Mouse (Mus musculus): ENCODE results near the gene Ccdc8. TPM values are rescaled to one million over a fixed set of nuclear protein-coding genes. Genes with fewer than 3 reads are reported as not detected.
A peak's percentile ranks its signal among the peaks of the same experiment; 100 is the strongest.
"Not testable (repeated sequence)": the region's sequence is repeated elsewhere in the genome, so short reads cannot be mapped to it uniquely, and the experiment has no call there.

The Ccdc8 gene
- 12.1 and 13.4 TPM in 2 replicates for total RNA-seq (2017)

DNA sequence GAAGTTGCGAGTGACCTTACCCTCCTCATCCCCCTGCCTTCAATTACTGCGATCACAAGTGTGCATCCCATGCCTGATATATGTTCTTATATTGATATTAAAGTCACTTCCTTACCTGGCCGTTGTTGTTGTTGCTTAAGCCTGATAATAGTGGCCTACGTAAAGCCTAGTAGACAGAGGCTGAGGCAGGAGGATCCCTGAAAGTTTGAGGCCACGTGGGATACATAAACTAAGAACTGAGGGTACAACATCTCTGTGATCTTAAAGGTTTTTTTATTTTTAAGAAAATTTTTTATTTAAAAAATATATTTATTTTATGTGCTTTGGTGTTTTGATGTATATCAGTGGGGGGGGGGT lies at the start of gene Ccdc8:
TSS of gene Ccdc8 (plus strand) at position 258 of the 357 bp plus-strand sequence.
- ATAC-seq (replicated peaks in 1 of 2; ENCODE audit: insufficient read depth in 1 of 2, low FRiP score in 2 of 2, low TSS enrichment in 1 of 2, low read depth in 1 of 2, poor library complexity in 2 of 2, severe bottlenecking in 2 of 2), result no peak

DNA sequence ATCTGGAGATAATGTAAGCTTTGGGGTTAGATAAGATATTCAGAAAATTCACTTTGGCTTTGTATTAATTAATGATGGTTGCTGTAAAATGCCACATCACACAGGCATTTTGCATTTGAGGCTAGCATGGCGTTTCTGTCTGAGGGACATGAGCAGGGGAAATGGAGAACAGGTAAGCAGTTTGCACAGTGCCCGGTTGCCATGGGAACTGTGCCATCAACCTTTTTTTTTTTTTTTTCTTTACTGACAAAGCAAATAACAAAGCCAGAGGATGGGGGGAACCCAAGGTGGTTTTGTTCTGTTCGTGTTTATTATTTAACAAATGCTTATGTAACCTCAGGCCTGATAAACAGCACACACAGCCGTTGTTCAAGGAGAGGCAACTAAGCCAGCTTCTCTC lies 49.6 kb upstream of the Ccdc8 start:
- ATAC-seq (replicated peaks in 1 of 2; ENCODE audit: insufficient read depth in 1 of 2, low FRiP score in 2 of 2, low TSS enrichment in 1 of 2, low read depth in 1 of 2, poor library complexity in 2 of 2, severe bottlenecking in 2 of 2), result no peak

GRCm38 (mm10) chr7:16944061-16944807 lies 48.3 kb upstream of the Ccdc8 start, which contains the start of gene Pnmal2:
TSS of gene Pnmal2 (plus strand) at chr7:16944682.
- ATAC-seq (replicated peaks in 1 of 2; ENCODE audit: insufficient read depth in 1 of 2, low FRiP score in 2 of 2, low TSS enrichment in 1 of 2, low read depth in 1 of 2, poor library complexity in 2 of 2, severe bottlenecking in 2 of 2), result peak; percentile 77

DNA sequence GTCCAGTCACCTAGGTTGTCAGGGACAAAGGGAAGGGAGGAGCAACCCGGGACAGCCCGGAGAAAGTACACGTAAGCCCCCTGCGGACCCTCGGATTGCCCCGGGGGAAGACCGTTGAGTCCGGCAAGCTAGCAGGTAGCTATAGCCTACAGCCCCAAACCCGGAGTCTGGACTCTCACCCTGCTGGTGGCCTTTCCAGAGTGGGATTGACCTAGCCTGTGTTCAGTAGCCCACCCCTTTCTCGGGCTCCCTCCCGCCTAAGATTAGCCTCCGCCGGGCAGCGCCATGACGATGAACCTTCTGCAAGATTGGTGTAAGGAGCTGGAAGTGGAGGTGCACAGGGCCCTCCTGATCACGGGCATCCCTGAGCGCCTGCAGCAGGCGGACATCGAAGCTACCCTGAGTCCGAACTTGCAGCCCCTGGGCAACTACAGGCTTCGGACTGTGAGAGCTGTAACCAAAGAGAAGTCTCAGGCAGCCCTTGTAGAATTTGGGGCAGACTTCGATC lies 47.6 kb upstream of the Ccdc8 start:
- ATAC-seq (replicated peaks in 1 of 2; ENCODE audit: insufficient read depth in 1 of 2, low FRiP score in 2 of 2, low TSS enrichment in 1 of 2, low read depth in 1 of 2, poor library complexity in 2 of 2, severe bottlenecking in 2 of 2), result no peak

DNA sequence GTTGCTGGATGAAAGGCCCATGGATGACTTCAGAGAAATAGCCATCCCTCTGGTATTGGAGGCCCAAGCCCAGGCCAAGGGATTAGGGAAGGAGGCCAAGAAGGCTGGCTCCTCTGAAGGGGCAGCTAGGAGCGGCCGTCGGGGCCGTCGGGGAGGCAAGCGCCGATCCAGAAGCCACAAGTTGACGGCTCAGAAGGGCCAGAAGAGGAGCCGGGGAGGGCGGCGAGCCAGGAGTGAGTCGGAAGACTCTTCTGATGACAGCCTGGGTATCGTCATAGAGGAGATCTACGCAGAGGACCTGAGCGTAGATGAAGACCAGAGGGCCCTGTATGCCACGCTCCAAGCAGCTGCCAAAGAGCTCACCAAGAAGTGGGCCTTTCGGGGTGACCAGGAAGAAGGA lies 47.1 kb upstream of the Ccdc8 start:
- no peak for ATAC-seq (replicated peaks in 1 of 2; ENCODE audit: insufficient read depth in 1 of 2, low FRiP score in 2 of 2, low TSS enrichment in 1 of 2, low read depth in 1 of 2, poor library complexity in 2 of 2, severe bottlenecking in 2 of 2)

DNA sequence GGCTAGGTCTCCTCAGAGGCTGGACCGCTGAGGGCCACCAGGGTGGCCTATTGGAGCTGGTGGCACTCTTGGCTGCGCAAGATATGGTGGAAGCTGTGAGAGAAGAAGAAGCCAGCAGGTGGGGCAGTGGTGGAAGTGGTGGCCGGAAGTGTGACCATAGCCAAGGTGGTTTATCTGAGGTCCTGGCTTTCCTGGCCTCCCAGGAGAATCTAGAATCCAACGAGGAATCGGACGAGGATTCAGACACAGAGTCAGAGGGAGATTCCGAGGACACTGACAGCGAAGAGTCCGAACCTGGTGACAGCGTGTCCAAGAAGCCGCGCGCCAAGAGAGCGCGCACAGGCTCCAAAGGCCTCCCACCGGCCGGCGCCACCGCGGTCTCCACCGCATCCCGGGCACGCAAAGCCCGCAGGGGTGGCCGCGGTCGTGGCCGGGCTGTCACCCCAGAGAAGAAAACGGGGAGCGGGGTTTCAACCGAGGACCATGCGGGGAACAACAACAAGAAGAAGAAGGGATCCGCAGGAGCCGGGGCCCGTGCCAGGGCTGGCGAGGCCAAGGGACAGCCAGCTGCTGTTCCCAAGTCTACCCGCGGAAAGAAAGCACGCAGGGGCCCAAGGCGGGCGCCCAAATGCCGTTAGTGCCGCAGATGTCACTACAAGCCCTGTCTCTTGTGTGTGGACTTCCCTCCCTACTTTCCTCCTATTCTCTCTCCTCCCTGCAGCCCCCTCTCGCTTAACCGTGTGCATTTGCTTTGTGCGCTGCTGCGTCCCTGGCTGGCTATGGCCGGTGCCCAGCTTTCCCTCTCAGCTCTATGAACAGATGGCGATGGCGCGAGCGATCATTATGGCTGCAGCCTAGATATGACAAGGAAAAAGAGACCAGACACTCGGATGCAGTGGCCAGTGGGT lies 45.8 kb upstream of the Ccdc8 start:
- ATAC-seq (replicated peaks in 1 of 2; ENCODE audit: insufficient read depth in 1 of 2, low FRiP score in 2 of 2, low TSS enrichment in 1 of 2, low read depth in 1 of 2, poor library complexity in 2 of 2, severe bottlenecking in 2 of 2), result no peak

DNA sequence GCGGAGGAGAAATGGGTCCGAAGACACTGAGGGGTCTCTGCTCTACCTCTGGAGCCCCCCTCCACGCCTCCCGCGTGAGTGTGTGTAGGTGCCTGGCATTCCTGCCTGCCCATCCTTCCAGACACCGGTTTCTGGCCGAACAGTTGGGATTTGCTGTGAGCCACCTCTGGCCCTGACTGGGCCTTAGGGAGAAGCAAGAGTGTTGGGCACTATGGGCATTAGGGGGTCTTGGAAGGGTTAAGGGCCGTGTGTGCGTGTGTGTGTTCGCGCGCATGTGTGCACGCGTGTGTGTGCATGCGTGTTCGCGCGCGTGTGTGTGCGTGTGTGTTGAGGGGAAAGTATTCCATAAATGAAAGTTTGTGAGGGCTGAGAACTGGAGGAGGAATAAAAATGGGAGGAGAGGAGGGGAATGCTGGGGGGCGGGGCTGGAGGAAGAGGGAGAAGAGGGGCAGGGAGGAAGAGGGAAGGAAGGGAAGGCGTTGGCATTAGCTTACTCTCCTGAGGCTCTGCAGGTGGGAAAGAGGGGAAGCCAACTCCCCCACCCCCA lies 45.1 kb upstream of the Ccdc8 start:
- no peak for ATAC-seq (replicated peaks in 1 of 2; ENCODE audit: insufficient read depth in 1 of 2, low FRiP score in 2 of 2, low TSS enrichment in 1 of 2, low read depth in 1 of 2, poor library complexity in 2 of 2, severe bottlenecking in 2 of 2)

- ATAC-seq (replicated peaks in 1 of 2; ENCODE audit: insufficient read depth in 1 of 2, low FRiP score in 2 of 2, low TSS enrichment in 1 of 2, low read depth in 1 of 2, poor library complexity in 2 of 2, severe bottlenecking in 2 of 2), result no peak
Observed at GRCm38 (mm10) chr7:16947959-16948361, 44.5 kb upstream of the Ccdc8 start.

DNA sequence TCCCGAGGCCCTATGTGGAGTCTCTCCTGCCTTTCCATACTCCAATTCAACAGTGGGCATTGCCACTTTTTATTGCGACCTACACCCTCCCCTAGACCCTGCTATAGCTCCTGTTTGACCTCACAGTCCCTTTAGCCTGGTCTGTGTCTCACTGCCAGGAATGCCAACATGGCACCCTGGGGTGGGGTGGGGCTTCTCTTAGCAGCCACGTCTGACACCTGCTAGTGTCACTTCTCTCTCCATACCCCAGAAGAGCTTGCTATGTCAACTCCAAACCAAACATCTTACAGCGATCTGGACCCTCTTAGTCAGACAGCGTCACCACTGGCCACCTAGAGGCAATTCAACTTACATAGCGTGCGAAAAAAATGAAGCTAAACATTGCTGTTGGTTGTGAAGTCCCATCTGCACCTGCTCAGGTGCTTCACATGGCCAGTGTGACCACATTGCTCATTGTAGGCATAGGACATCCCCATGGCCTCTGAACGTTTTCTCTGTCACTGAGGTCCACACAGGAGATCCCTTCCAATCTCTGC lies 43.5 kb upstream of the Ccdc8 start:
- ATAC-seq (replicated peaks in 1 of 2; ENCODE audit: insufficient read depth in 1 of 2, low FRiP score in 2 of 2, low TSS enrichment in 1 of 2, low read depth in 1 of 2, poor library complexity in 2 of 2, severe bottlenecking in 2 of 2), result no peak

DNA sequence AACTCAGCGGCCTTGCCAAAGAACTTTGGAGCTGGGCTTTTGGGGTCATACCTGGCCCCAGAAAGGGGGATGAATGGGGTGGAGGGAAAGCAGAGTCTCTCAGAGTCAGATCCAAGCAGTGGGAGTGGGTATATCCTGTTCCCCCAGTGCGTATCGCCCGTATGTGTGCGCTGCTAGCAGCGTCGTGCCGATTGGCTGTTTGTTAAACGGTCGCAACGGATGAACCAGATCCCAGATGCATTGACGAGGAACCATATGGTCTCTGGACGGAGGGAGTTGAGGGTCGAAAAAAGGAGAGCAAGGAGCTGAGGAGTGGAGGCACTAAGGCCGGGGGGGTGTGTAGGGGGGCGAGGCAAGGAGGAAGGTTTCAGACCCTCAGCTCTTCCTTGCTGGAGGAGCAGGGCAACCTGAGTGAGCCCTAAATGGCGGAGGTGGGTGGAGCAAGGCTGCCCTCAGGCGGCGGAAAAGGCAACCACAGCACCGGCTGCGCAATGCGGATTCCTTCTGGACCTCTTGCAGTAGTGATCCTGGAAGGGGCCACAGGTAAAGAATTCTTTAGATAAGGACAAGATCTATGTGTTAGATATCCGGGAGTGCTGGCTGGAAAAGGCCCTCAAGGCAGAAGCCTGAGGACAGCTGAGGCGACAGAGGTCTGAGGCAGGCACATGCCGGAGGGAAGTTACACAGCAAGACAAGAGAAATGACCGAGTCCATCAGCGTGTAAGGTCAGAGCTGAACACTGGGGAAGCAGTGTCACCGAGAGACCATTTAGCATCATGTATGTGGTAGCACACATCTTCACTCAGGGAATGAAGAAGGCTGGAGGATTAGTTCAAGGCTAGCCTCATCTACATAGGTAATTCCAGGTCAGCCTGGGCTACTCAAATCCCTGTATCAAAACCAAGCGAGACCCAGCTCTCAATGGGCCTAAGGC lies 42.3 kb upstream of the Ccdc8 start:
- peak; percentile 71 to 75 for ATAC-seq (replicated peaks in 1 of 2; ENCODE audit: insufficient read depth in 1 of 2, low FRiP score in 2 of 2, low TSS enrichment in 1 of 2, low read depth in 1 of 2, poor library complexity in 2 of 2, severe bottlenecking in 2 of 2)

GRCm38 (mm10) chr7:16950861-16951635 lies 41.5 kb upstream of the Ccdc8 start:
- ATAC-seq (replicated peaks in 1 of 2; ENCODE audit: insufficient read depth in 1 of 2, low FRiP score in 2 of 2, low TSS enrichment in 1 of 2, low read depth in 1 of 2, poor library complexity in 2 of 2, severe bottlenecking in 2 of 2), result peak; percentile 86 to 93

- not testable (repeated sequence) for ATAC-seq (replicated peaks in 1 of 2; ENCODE audit: insufficient read depth in 1 of 2, low FRiP score in 2 of 2, low TSS enrichment in 1 of 2, low read depth in 1 of 2, poor library complexity in 2 of 2, severe bottlenecking in 2 of 2)
Observed at GRCm38 (mm10) chr7:16953776-16954175, 38.7 kb upstream of the Ccdc8 start.

DNA sequence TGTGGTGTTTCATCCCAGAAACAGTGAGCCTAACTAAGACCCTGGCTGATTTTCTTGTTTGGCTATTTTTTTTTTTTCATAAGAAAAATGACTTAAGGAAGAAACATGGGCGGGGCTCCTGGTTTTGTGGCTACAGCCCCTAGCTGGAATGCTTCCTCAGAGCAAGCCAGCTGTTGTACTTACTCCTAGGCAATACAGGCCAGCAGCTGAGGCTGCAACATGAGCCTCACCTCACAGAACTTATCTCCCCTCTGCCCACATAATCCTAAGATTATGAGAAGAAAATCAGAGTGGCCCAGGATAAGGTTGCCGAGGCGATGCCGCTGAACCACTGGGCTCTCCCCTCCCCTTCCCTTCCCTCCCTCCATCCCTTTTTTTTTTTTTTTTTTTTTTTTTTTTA lies 36.8 kb upstream of the Ccdc8 start:
- ATAC-seq (replicated peaks in 1 of 2; ENCODE audit: insufficient read depth in 1 of 2, low FRiP score in 2 of 2, low TSS enrichment in 1 of 2, low read depth in 1 of 2, poor library complexity in 2 of 2, severe bottlenecking in 2 of 2), result no peak

DNA sequence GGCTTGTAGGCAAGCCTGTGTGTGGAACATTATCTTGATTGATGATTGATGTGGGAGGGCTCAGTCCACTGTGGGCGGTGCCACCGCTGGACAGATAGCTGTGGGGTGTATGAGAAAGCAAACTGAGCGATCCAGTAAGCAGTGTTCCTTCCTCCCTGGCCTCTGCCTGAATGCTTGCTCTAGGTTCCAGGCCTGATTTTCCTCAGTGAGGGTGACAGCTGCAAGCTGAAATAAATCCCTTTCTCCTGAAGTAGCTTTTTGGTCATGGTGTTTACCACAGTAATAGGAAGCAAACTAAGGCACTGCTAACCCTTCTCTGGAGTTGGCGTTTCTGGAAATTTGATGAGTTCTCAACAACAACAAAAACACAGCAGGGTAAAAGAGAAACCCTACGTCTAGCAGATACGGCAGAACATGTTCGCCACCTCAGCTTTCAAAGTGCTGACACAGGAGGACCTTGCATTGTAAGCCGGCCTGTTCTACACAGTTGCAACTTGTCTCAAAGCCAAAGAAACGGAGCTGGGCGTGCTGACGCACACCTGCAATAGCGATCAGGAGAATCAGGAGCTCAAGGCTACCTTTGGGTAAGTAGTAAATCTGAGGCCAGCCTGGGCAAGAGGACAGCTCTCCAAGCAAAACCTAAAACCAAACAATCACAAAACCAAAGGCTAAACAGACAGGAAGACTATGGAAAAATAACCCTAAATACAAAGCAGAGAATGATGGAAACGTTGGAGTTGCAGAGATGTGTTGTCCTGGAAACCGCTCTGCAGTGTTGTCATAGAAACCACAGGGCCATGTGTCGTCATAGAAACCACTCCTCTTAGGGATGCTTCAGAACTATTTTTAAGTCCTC lies 35.9 kb upstream of the Ccdc8 start:
- ATAC-seq (replicated peaks in 1 of 2; ENCODE audit: insufficient read depth in 1 of 2, low FRiP score in 2 of 2, low TSS enrichment in 1 of 2, low read depth in 1 of 2, poor library complexity in 2 of 2, severe bottlenecking in 2 of 2), result no peak

DNA sequence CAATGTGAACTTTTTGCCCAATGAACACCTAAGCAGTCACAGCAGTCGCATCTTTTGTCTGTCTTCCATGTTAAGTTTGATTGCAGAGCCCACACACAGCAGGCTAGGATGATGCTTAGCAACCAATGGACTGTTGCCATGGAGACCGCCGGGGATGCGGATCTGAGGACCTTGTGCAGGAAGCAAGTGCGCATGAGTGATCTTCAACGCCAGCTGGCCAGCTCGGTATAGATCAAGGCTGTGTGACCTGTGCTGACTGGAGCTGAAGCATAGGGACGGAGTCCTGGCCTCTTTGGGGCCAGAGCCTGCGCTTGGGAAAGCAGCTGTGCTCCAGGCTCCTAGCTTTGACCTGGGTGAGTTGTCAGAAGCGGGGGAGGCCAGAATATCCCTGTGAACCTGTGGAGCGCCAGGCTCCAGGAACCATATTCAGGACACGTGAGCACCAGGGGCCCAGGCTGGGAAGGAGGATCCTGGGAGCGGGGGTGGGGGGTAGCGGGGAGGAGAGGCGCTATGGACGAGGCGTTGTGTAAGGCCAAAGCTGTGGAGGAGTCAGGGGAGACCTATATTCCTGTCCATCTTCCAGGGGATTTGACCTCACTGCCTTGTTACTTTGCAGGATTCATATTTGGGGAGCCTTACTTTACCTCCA lies 32.8 kb upstream of the Ccdc8 start, which contains the start of gene Pnmal1:
TSS of gene Pnmal1 (plus strand) at position 141 of the 649 bp plus-strand sequence.
- no peak for ATAC-seq (replicated peaks in 1 of 2; ENCODE audit: insufficient read depth in 1 of 2, low FRiP score in 2 of 2, low TSS enrichment in 1 of 2, low read depth in 1 of 2, poor library complexity in 2 of 2, severe bottlenecking in 2 of 2)

All from hematopoietic stem cell, adult 5-6 weeks (primary cell).